13 mouse cellular contexts compared by ENCODE assay signal in genomic region chr11:62869201-62869600, GRCm38 (mm10).
"Had no signal": no experiment of that assay in that cellular context is flagged by ENCODE, and none has a peak within 500 bp of the region (broad histone marks: within the 10 kb centered on the region; RNA-seq: fewer than 3 reads in every experiment).

No protein-coding gene starts in this region.

- H3K9me3 ChIP-seq: intestine, embryonic 15.5 days; limb, embryonic 13.5 days; liver, embryonic 12.5 days; midbrain, embryonic 12.5 days; neural tube, embryonic 13.5 days had no signal

- H3K36me3 ChIP-seq: intestine, embryonic 15.5 days; limb, embryonic 13.5 days; liver, embryonic 12.5 days; midbrain, embryonic 12.5 days; neural tube, embryonic 13.5 days had no signal

- H3K9ac ChIP-seq: intestine, embryonic 15.5 days; limb, embryonic 13.5 days; liver, embryonic 12.5 days; lung, embryonic 14.5 days; midbrain, embryonic 12.5 days; neural tube, embryonic 13.5 days had no signal

- DNase-seq: kidney, adult 18-20 months; kidney, postnatal 10 days; lung, embryonic 14.5 days; retina, postnatal 1 day; right cerebral cortex, postnatal 4 days; spleen, adult 18-20 months; thymus, postnatal 36 days had no signal

- H3K27me3 ChIP-seq: intestine, embryonic 15.5 days; limb, embryonic 13.5 days; neural tube, embryonic 13.5 days had no signal

- ATAC-seq: intestine, embryonic 15.5 days; liver, embryonic 12.5 days; midbrain, embryonic 16.5 days had no signal

- H3K4me1 ChIP-seq: intestine, embryonic 15.5 days; limb, embryonic 13.5 days; midbrain, embryonic 12.5 days; neural tube, embryonic 13.5 days had no signal

- H3K4me2 ChIP-seq: intestine, embryonic 15.5 days; limb, embryonic 13.5 days; liver, embryonic 12.5 days; lung, embryonic 14.5 days; midbrain, embryonic 12.5 days; neural tube, embryonic 13.5 days had no signal

- H3K27ac ChIP-seq: intestine, embryonic 15.5 days; limb, embryonic 13.5 days; liver, embryonic 12.5 days; midbrain, embryonic 12.5 days; neural tube, embryonic 13.5 days had no signal

- H3K4me3 ChIP-seq: intestine, embryonic 15.5 days; limb, embryonic 13.5 days; liver, embryonic 12.5 days; midbrain, embryonic 12.5 days; neural tube, embryonic 13.5 days had no signal
